Mouse (Mus musculus): Measurements from ENCODE around the gene Spesp1.

The Spesp1 gene

GRCm38 (mm10) chr9:62281991-62282390 is at the start of gene Spesp1:
Spesp1 (minus strand) TSS chr9:62282208.
- no peak for DNase-seq (ENCODE audit: low spot score in 2 of 2)

GRCm38 (mm10) chr9:62325965-62326364 is 44.0 kb upstream of the Spesp1 start:
- DNase-seq (ENCODE audit: low spot score in 2 of 2): no peak

GRCm38 (mm10) chr9:62323816-62324215 is 41.8 kb upstream of the Spesp1 start:
- no peak for DNase-seq (ENCODE audit: low spot score in 2 of 2)

- no peak for DNase-seq (ENCODE audit: low spot score in 2 of 2)
Measured at GRCm38 (mm10) chr9:62318729-62319128, 36.7 kb upstream of the Spesp1 start.

- peak; percentile 28 to 35 for DNase-seq (ENCODE audit: low spot score in 2 of 2)
Measured at GRCm38 (mm10) chr9:62315556-62315955, 33.5 kb upstream of the Spesp1 start.

GRCm38 (mm10) chr9:62296891-62297290 is 14.9 kb upstream of the Spesp1 start:
- DNase-seq (ENCODE audit: low spot score in 2 of 2): no peak

- peak; percentile 80 to 87 for DNase-seq (ENCODE audit: low spot score in 2 of 2)
Measured at GRCm38 (mm10) chr9:62295006-62295698, 13.1 kb upstream of the Spesp1 start.

GRCm38 (mm10) chr9:62287633-62288025 is 5.6 kb upstream of the Spesp1 start:
- DNase-seq (ENCODE audit: low spot score in 2 of 2): no peak

GRCm38 (mm10) chr9:62286967-62287632 is 5.1 kb upstream of the Spesp1 start:
- DNase-seq (ENCODE audit: low spot score in 2 of 2): peak; percentile 72 to 81

- peak; percentile 84 to 89 for DNase-seq (ENCODE audit: low spot score in 2 of 2)
Measured at GRCm38 (mm10) chr9:62284266-62284665, 2.3 kb upstream of the Spesp1 start.

GRCm38 (mm10) chr9:62276899-62277298 is 5.1 kb downstream of the Spesp1 start:
- peak in 1 of 2 experiments; percentile 49 for DNase-seq (ENCODE audit: low spot score in 2 of 2)

GRCm38 (mm10) chr9:62270775-62271399 is 11.1 kb downstream of the Spesp1 start:
- DNase-seq (ENCODE audit: low spot score in 2 of 2): no peak

- DNase-seq (ENCODE audit: low spot score in 2 of 2): no peak
Measured at GRCm38 (mm10) chr9:62269161-62269560, 12.8 kb downstream of the Spesp1 start.

GRCm38 (mm10) chr9:62265278-62265677 is 16.7 kb downstream of the Spesp1 start:
- no peak for DNase-seq (ENCODE audit: low spot score in 2 of 2)

GRCm38 (mm10) chr9:62263652-62264051 is 18.4 kb downstream of the Spesp1 start:
- no peak for DNase-seq (ENCODE audit: low spot score in 2 of 2)

- no peak for DNase-seq (ENCODE audit: low spot score in 2 of 2)
Measured at GRCm38 (mm10) chr9:62261406-62261805, 20.6 kb downstream of the Spesp1 start.

- no peak for DNase-seq (ENCODE audit: low spot score in 2 of 2)
Measured at GRCm38 (mm10) chr9:62261006-62261405, 21.0 kb downstream of the Spesp1 start.

GRCm38 (mm10) chr9:62258005-62258404 is 24.0 kb downstream of the Spesp1 start:
- DNase-seq (ENCODE audit: low spot score in 2 of 2): no peak

- no peak for DNase-seq (ENCODE audit: low spot score in 2 of 2)
Measured at GRCm38 (mm10) chr9:62255896-62256576, 26.0 kb downstream of the Spesp1 start.

GRCm38 (mm10) chr9:62253736-62254443 is 28.1 kb downstream of the Spesp1 start:
- peak in 1 of 2 experiments; percentile 26 for DNase-seq (ENCODE audit: low spot score in 2 of 2)

- DNase-seq (ENCODE audit: low spot score in 2 of 2): no peak
Measured at GRCm38 (mm10) chr9:62250296-62250695, 31.7 kb downstream of the Spesp1 start.
